Comparison of ENCODE assay signal across 21 mouse cellular contexts in the genomic region with DNA sequence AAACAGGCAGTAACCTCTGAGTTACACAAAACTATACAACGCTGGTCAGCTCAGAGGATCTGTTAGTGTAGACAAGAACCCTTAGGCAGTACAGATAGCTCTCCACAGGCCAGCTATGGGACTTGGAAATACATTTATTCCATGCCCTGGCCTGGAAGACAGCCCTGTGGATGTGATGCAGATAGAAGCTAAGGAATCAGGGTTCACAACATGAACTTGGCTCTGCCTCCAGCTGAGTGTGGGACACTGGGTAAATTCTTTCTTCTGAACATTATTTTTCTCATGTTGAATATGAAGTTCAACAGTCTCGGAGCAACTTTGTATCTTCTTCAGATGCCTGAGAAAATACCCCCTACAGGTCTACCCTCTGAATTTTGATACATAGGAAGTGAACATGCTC. TPM values are rescaled to one million over a fixed set of nuclear protein-coding genes. Genes with fewer than 3 reads are reported as not detected.
DNase-seq lines count a peak whose midpoint lies in the region; ATAC-seq lines count a peak whose summit lies in the region.
"Had no signal": no experiment of that assay in that cellular context is flagged by ENCODE, and none has a peak within 500 bp of the region (broad histone marks: within the 10 kb centered on the region; RNA-seq: fewer than 3 reads in every experiment).

No protein-coding gene starts in this region.

- peak; percentile 34 for DNase-seq in kidney, adult 11 months
- DNase-seq in kidney, postnatal 14 days = no peak
- peak; percentile 57 for DNase-seq in kidney, adult 9 months
- DNase-seq: adrenal gland, adult 2 months; adrenal gland, postnatal 10 days; adrenal gland, postnatal 25 days; cerebellum, adult 11 months; cerebellum, adult 18-20 months; cerebellum, adult 8-10 months; cerebellum, adult 9-11 months; cerebellum, postnatal 14 days; cerebellum, postnatal 36 days; embryo, embryonic 11 days had no signal

- H3K9ac ChIP-seq in kidney, embryonic 14.5 days (ENCODE audit: low read depth, low read length) = no peak overlapping the region
- H3K9ac ChIP-seq: embryonic facial prominence, embryonic 13.5 days; embryonic facial prominence, embryonic 15.5 days; forebrain, embryonic 12.5 days had no signal

- no peaks in the 10 kb centered on the region for H3K36me3 ChIP-seq in kidney, embryonic 14.5 days (ENCODE audit: control insufficient read depth, insufficient read depth, low read length)
- H3K36me3 ChIP-seq: embryonic facial prominence, embryonic 13.5 days; embryonic facial prominence, embryonic 15.5 days; forebrain, embryonic 10.5 days; forebrain, embryonic 12.5 days had no signal

- H3K4me1 ChIP-seq in kidney, embryonic 14.5 days (ENCODE audit: control insufficient read depth, insufficient read depth, low read length) = peaks cover 14% of the 10 kb centered on the region

- no peak overlapping the region for H3K4me2 ChIP-seq in kidney, embryonic 14.5 days (replicated peaks; ENCODE audit: low read depth, low read length)
- H3K4me2 ChIP-seq: embryonic facial prominence, embryonic 13.5 days; embryonic facial prominence, embryonic 15.5 days; forebrain, embryonic 12.5 days had no signal

- H3K27me3 ChIP-seq in kidney, embryonic 14.5 days (ENCODE audit: control insufficient read depth, insufficient read depth, low read length) = no peaks in the 10 kb centered on the region
- H3K27me3 ChIP-seq: embryonic facial prominence, embryonic 13.5 days had no signal

- H3K27ac ChIP-seq in kidney, embryonic 14.5 days (ENCODE audit: low read depth, low read length) = no peak overlapping the region
- H3K27ac ChIP-seq: embryonic facial prominence, embryonic 13.5 days; embryonic facial prominence, embryonic 15.5 days; forebrain, embryonic 10.5 days; forebrain, embryonic 12.5 days had no signal

- WGBS in kidney, embryonic 14.5 days = 85% methylated on average over 2 of the region's 2 CpGs

- ATAC-seq in kidney, embryonic 14.5 days (ENCODE audit: low FRiP score, low TSS enrichment) = no peak
- ATAC-seq: forebrain, embryonic 14.5 days; forebrain, embryonic 16.5 days had no signal

- no peaks in the 10 kb centered on the region for H3K9me3 ChIP-seq in kidney, embryonic 14.5 days (ENCODE audit: control insufficient read depth, low read length)
- H3K9me3 ChIP-seq: embryonic facial prominence, embryonic 13.5 days; embryonic facial prominence, embryonic 15.5 days; forebrain, embryonic 10.5 days; forebrain, embryonic 12.5 days had no signal

- no peak overlapping the region for H3K4me3 ChIP-seq in kidney, embryonic 14.5 days (ENCODE audit: low read length)
- H3K4me3 ChIP-seq: embryonic facial prominence, embryonic 13.5 days; embryonic facial prominence, embryonic 15.5 days; erythroblast, embryonic 14.5 days; forebrain, embryonic 10.5 days; forebrain, embryonic 12.5 days had no signal

RNA-seq across cellular contexts. Expression of a gene that starts 2.9 kb away (rescaled TPM):
- polyA plus RNA-seq in kidney, embryonic 14.5 days (2014; fragmentation: Nextera tagmentation; extraction: Ambion mirVana) = 31.9 and 60.1 TPM in 2 replicates
